Comparison of ENCODE assay signal across 8 mouse cellular contexts in the genomic region with DNA sequence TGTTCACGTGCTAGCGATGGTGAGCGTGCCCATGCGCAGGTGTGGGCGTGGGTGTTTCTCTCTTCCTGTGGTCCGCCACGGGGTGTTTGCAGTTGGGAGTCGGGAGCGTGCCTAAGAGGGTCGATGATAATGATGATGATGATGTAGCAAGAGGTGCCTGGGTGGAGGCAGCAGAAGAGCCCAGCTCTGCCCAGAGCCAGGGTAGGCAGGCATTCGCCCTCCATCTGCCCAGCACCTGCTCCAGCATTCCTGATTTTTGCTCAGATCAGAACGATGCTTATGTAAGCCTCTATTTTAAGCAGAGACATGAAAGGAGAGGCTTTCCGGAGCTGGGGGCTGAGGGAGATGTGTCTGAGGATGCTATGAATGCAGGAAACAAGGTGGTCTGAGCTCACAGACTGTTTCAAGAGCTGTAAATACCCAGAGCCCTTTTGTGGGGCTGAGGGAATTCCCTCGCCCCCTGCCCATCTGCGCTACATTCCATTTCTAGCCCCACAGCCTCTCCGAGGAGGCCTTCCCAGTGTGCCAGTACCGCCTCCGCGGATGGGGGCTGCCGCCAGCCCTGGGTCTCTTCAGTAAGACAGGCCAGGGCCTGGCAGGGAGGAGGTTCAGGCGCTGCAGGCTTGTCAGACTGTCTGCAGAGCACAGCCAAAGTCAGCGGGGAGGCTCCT. TPM values are rescaled to one million over a fixed set of nuclear protein-coding genes. Genes with fewer than 3 reads are reported as not detected.
DNase-seq lines count a peak whose midpoint lies in the region; ATAC-seq lines count a peak whose summit lies in the region.

No protein-coding gene starts in this region.

- WGBS in heart, embryonic 11.5 days (ENCODE audit: insufficient replicate concordance) = 29% methylated on average over 22 of the region's 22 CpGs
- WGBS in hindbrain, embryonic 13.5 days = 25% methylated on average over 22 of the region's 22 CpGs
- WGBS in limb, embryonic 11.5 days = 33% methylated on average over 22 of the region's 22 CpGs
- 42% methylated on average over 22 of the region's 22 CpGs for WGBS in stomach, embryonic 14.5 days

- ATAC-seq in heart, embryonic 11.5 days (replicated peaks; ENCODE audit: insufficient number of reproducible peaks, low FRiP score, low TSS enrichment) = no peak; the same call in 1 of the 2 replicates
- ATAC-seq in hindbrain, embryonic 13.5 days (ENCODE audit: low FRiP score) = peak; percentile 52
- ATAC-seq in limb, embryonic 11.5 days (ENCODE audit: insufficient number of reproducible peaks, low FRiP score, low TSS enrichment, low read depth) = no peak
- peak; percentile 15; the same call in 1 of the 2 replicates for ATAC-seq in stomach, embryonic 14.5 days (ENCODE audit: insufficient number of reproducible peaks, insufficient read depth, low FRiP score, low read depth)

- peaks cover 12% of the 10 kb centered on the region; the same call in 1 of the 2 replicates for H3K27me3 ChIP-seq in heart, embryonic 11.5 days (ENCODE audit: control insufficient read depth, insufficient read depth, low read length)
- no peaks in the 10 kb centered on the region for H3K27me3 ChIP-seq in hindbrain, embryonic 13.5 days
- H3K27me3 ChIP-seq in limb, embryonic 11.5 days (ENCODE audit: control insufficient read depth, insufficient read depth, low read length) = no peaks in the 10 kb centered on the region
- no peaks in the 10 kb centered on the region for H3K27me3 ChIP-seq in stomach, embryonic 14.5 days (ENCODE audit: control insufficient read depth, insufficient read depth, low read length)

- no peak overlapping the region for H3K4me3 ChIP-seq in heart, embryonic 11.5 days (ENCODE audit: low read depth, low read length)
- H3K4me3 ChIP-seq in hindbrain, embryonic 13.5 days = 0 out of 2 replicates have a peak overlapping the region, but pooled peaks have one; percentile 4
- H3K4me3 ChIP-seq in limb, embryonic 11.5 days (ENCODE audit: low read depth, low read length) = no peak overlapping the region
- H3K4me3 ChIP-seq in stomach, embryonic 14.5 days (ENCODE audit: low read depth, low read length) = no peak overlapping the region

- peaks cover 18% of the 10 kb centered on the region for H3K4me1 ChIP-seq in heart, embryonic 11.5 days (ENCODE audit: control insufficient read depth, insufficient read depth, low read length)
- peaks cover 58% of the 10 kb centered on the region for H3K4me1 ChIP-seq in hindbrain, embryonic 13.5 days (replicated peaks)
- peaks cover 19% of the 10 kb centered on the region for H3K4me1 ChIP-seq in limb, embryonic 11.5 days (ENCODE audit: control insufficient read depth, insufficient read depth, low read length)
- peaks cover 28% of the 10 kb centered on the region for H3K4me1 ChIP-seq in stomach, embryonic 14.5 days (ENCODE audit: control insufficient read depth, insufficient read depth, low read length)

- no peaks in the 10 kb centered on the region for H3K36me3 ChIP-seq in heart, embryonic 11.5 days (ENCODE audit: control insufficient read depth, insufficient read depth, low read length)
- H3K36me3 ChIP-seq in hindbrain, embryonic 13.5 days = no peaks in the 10 kb centered on the region
- no peaks in the 10 kb centered on the region for H3K36me3 ChIP-seq in limb, embryonic 11.5 days (ENCODE audit: control insufficient read depth, insufficient read depth, low read length)
- H3K36me3 ChIP-seq in stomach, embryonic 14.5 days (ENCODE audit: control insufficient read depth, insufficient read depth, low read length) = no peaks in the 10 kb centered on the region

- H3K4me2 ChIP-seq in heart, embryonic 11.5 days = peak overlapping the region; percentile 54
- H3K4me2 ChIP-seq in hindbrain, embryonic 13.5 days = peak overlapping the region; percentile 33
- H3K4me2 ChIP-seq in limb, embryonic 11.5 days (ENCODE audit: low read depth, severe bottlenecking) = peak overlapping the region; percentile 18
- peak overlapping the region; percentile 18; the same call in 1 of the 2 replicates for H3K4me2 ChIP-seq in stomach, embryonic 14.5 days (replicated peaks; ENCODE audit: low read depth, low read length)

- H3K9ac ChIP-seq in heart, embryonic 11.5 days (ENCODE audit: low read depth, low read length) = no peak overlapping the region; the same call in 1 of the 2 replicates
- H3K9ac ChIP-seq in hindbrain, embryonic 13.5 days = peak overlapping the region; percentile 58
- H3K9ac ChIP-seq in limb, embryonic 11.5 days (ENCODE audit: low read length) = no peak overlapping the region; the same call in 1 of the 2 replicates
- H3K9ac ChIP-seq in stomach, embryonic 14.5 days (replicated peaks; ENCODE audit: low read depth, low read length) = no peak overlapping the region

- no peaks in the 10 kb centered on the region for H3K9me3 ChIP-seq in heart, embryonic 11.5 days (replicated peaks; ENCODE audit: control insufficient read depth, low read length)
- H3K9me3 ChIP-seq in hindbrain, embryonic 13.5 days = no peaks in the 10 kb centered on the region
- no peaks in the 10 kb centered on the region for H3K9me3 ChIP-seq in limb, embryonic 11.5 days (ENCODE audit: control insufficient read depth, low read length)
- H3K9me3 ChIP-seq in stomach, embryonic 14.5 days (ENCODE audit: control insufficient read depth, low read depth, low read length) = no peaks in the 10 kb centered on the region

- no peak overlapping the region for H3K27ac ChIP-seq in heart, embryonic 11.5 days (ENCODE audit: low read depth, low read length)
- H3K27ac ChIP-seq in hindbrain, embryonic 13.5 days = peak overlapping the region; percentile 88
- no peak overlapping the region for H3K27ac ChIP-seq in limb, embryonic 11.5 days (replicated peaks; ENCODE audit: low read depth, low read length)
- peak overlapping the region; percentile 48; the same call in 1 of the 2 replicates for H3K27ac ChIP-seq in stomach, embryonic 14.5 days (ENCODE audit: low read length)

- DNase-seq in heart, adult 8-10 months (ENCODE audit: low spot score) = no peak
- peak; percentile 83 to 86 for DNase-seq in cerebellum, postnatal 25 days
- peak; percentile 38 for DNase-seq in limb, embryonic 11.5 days (ENCODE audit: low spot score)
- DNase-seq in gastrocnemius, postnatal 25 days = no peak
- DNase-seq in urinary bladder, adult 2 months (ENCODE audit: low spot score) = no peak

RNA-seq across cellular contexts. Expression of gene Ttc7, which starts 47.7 kb away (rescaled TPM):
- 1.4 and 1.9 TPM in 2 replicates for polyA plus RNA-seq in heart, embryonic 11.5 days (2014; fragmentation: Nextera tagmentation; extraction: Ambion mirVana)
- total RNA-seq in heart, adult 8-10 months (2022) = 10 to 100 TPM; 19.2 to 31.4 (median 26.0) TPM
- 4.2 and 5.7 TPM in 2 replicates for polyA plus RNA-seq in hindbrain, embryonic 13.5 days (2015; fragmentation: Nextera tagmentation; extraction: Ambion mirVana)
- 1.8 and 3.9 TPM in 2 replicates for polyA plus RNA-seq in limb, embryonic 11.5 days (2014; fragmentation: Nextera tagmentation; extraction: Ambion mirVana)
- polyA plus RNA-seq in stomach, embryonic 14.5 days (2014; fragmentation: Nextera tagmentation; extraction: Ambion mirVana) = 4.6 and 5.9 TPM in 2 replicates
- 1 to 10 TPM; 7.1 to 8.4 TPM for total RNA-seq in gastrocnemius, postnatal 25 days (2021)
- 14.6 and 20.5 TPM in 2 replicates for polyA plus RNA-seq in urinary bladder, adult 2 months (2012; rRNA removed)

Comparison
In these comparisons a context has a peak if more than half of its experiments do, and no peak if none do; other contexts are left out.
1. ATAC-seq: peak in hindbrain, embryonic 13.5 days (single experiment) and stomach, embryonic 14.5 days (single experiment); none in heart, embryonic 11.5 days (single experiment) and limb, embryonic 11.5 days (single experiment).
2. H3K27ac ChIP-seq: peak in hindbrain, embryonic 13.5 days (single experiment) and stomach, embryonic 14.5 days (single experiment); none in heart, embryonic 11.5 days (single experiment) and limb, embryonic 11.5 days (single experiment).
3. DNase-seq: peak in cerebellum, postnatal 25 days (2 of 2) and limb, embryonic 11.5 days (single experiment); none in heart, adult 8-10 months (single experiment), gastrocnemius, postnatal 25 days (single experiment) and urinary bladder, adult 2 months (single experiment).
4. Peak in every context shown above with its lines, with median percentiles within 50 percentile points of each other: H3K4me2 ChIP-seq.